Comparison of ENCODE assay signal across 14 mouse cellular contexts in genomic region chr2:178129161-178129560, GRCm38 (mm10). TPM values are rescaled to one million over a fixed set of nuclear protein-coding genes. Genes with fewer than 3 reads are reported as not detected.
A peak's percentile ranks its signal among the peaks of the same experiment; 100 is the strongest.
DNase-seq lines count a peak whose midpoint lies in the region; ATAC-seq lines count a peak whose summit lies in the region.
"Had no signal": no experiment of that assay in that cellular context is flagged by ENCODE, and none has a peak within 500 bp of the region (broad histone marks: within the 10 kb centered on the region; RNA-seq: fewer than 3 reads in every experiment).

No protein-coding gene starts in this region.

- no peak overlapping the region for H3K4me3 ChIP-seq in forebrain, embryonic 16.5 days (replicated peaks; ENCODE audit: low read length)
- no peak overlapping the region for H3K4me3 ChIP-seq in forebrain, embryonic 10.5 days
- H3K4me3 ChIP-seq: heart, embryonic 15.5 days; intestine, embryonic 15.5 days had no signal

- H3K9ac ChIP-seq in forebrain, embryonic 16.5 days (replicated peaks; ENCODE audit: low read depth, low read length) = no peak overlapping the region
- H3K9ac ChIP-seq: heart, embryonic 15.5 days; intestine, embryonic 15.5 days had no signal

- H3K4me1 ChIP-seq in forebrain, embryonic 16.5 days (replicated peaks; ENCODE audit: control insufficient read depth, insufficient read depth, low read length) = no peaks in the 10 kb centered on the region
- no peaks in the 10 kb centered on the region for H3K4me1 ChIP-seq in forebrain, embryonic 10.5 days
- H3K4me1 ChIP-seq: intestine, embryonic 15.5 days had no signal

- H3K4me2 ChIP-seq in forebrain, embryonic 16.5 days (ENCODE audit: low read length) = no peak overlapping the region
- H3K4me2 ChIP-seq: heart, embryonic 15.5 days; intestine, embryonic 15.5 days had no signal

- intact Hi-C loops in left cerebral cortex, postnatal 4 days (cut with DNase I) = no loop called here

- no peaks in the 10 kb centered on the region for H3K36me3 ChIP-seq in forebrain, embryonic 16.5 days (ENCODE audit: control insufficient read depth, insufficient read depth)
- H3K36me3 ChIP-seq in forebrain, embryonic 10.5 days (replicated peaks) = no peaks in the 10 kb centered on the region
- H3K36me3 ChIP-seq: heart, embryonic 15.5 days; intestine, embryonic 15.5 days had no signal

- ATAC-seq in forebrain, embryonic 16.5 days = peak; percentile 43; the same call in 1 of the 2 replicates
- ATAC-seq in megakaryocyte, adult 5-6 weeks (ENCODE audit: poor library complexity, severe bottlenecking) = no peak
- ATAC-seq: intestine, embryonic 15.5 days had no signal

- H3K27ac ChIP-seq in forebrain, embryonic 16.5 days (ENCODE audit: low read length) = no peak overlapping the region; the same call in 1 of the 2 replicates
- no peak overlapping the region for H3K27ac ChIP-seq in forebrain, embryonic 10.5 days
- H3K27ac ChIP-seq: heart, embryonic 15.5 days; intestine, embryonic 15.5 days had no signal

- H3K27me3 ChIP-seq in forebrain, embryonic 16.5 days (replicated peaks; ENCODE audit: control insufficient read depth, insufficient read depth, low read length) = no peaks in the 10 kb centered on the region
- no peaks in the 10 kb centered on the region for H3K27me3 ChIP-seq in forebrain, embryonic 10.5 days (ENCODE audit: poor library complexity, severe bottlenecking)
- H3K27me3 ChIP-seq: heart, embryonic 15.5 days; intestine, embryonic 15.5 days had no signal

- WGBS in forebrain, embryonic 16.5 days = 74% methylated on average over 4 of the region's 4 CpGs
- WGBS in forebrain, embryonic 10.5 days = 89% methylated on average over 4 of the region's 4 CpGs

- no peak for DNase-seq in forebrain, embryonic 10.5 days (ENCODE audit: extremely low spot score, low spot score)
- peak; percentile 2 to 24 for DNase-seq in left cerebral cortex, adult 8-10 months (ENCODE audit: low spot score in 2 of 2)
- no peak for DNase-seq in left cerebral cortex, postnatal 4 days
- DNase-seq in urinary bladder, adult 2 months (ENCODE audit: low spot score) = peak; percentile 10
- DNase-seq in urinary bladder, adult 18-20 months (ENCODE audit: low spot score in 2 of 2) = no peak
- no peak for DNase-seq in gastrocnemius, postnatal 25 days
- DNase-seq: gastrocnemius, postnatal 36 days; kidney, postnatal 14 days had no signal

- H3K9me3 ChIP-seq in forebrain, embryonic 16.5 days (ENCODE audit: control insufficient read depth, low read length) = no peaks in the 10 kb centered on the region
- no peaks in the 10 kb centered on the region for H3K9me3 ChIP-seq in forebrain, embryonic 10.5 days
- H3K9me3 ChIP-seq: heart, embryonic 15.5 days; intestine, embryonic 15.5 days had no signal

RNA-seq across cellular contexts. Expression of gene Phactr3, which starts 10.4 kb away (rescaled TPM):
- 59.8 and 71.8 TPM in 2 replicates for polyA plus RNA-seq in forebrain, embryonic 16.5 days (2015; fragmentation: Nextera tagmentation; extraction: Ambion mirVana)
- 4.2 and 4.9 TPM in 2 replicates for polyA plus RNA-seq in forebrain, embryonic 10.5 days (2016; fragmentation: Nextera tagmentation; extraction: Ambion mirVana)
- 100 to 1,000 TPM; 133 to 145 (median 140) TPM for total RNA-seq in left cerebral cortex, adult 8-10 months (2022)
- 100 to 1,000 TPM; 128 to 133 TPM for total RNA-seq in left cerebral cortex, postnatal 4 days (2021)
- polyA plus RNA-seq in urinary bladder, adult 2 months (2012; rRNA removed) = 0.66 and 1.6 TPM in 2 replicates
- 1.5 TPM in 1 of 2 replicates, not detected in the other for total RNA-seq in megakaryocyte, adult 5-6 weeks (2015)
- total RNA-seq in megakaryocyte, adult 5-6 weeks (2017) = not detected in 2 replicates
- not detected for total RNA-seq in gastrocnemius, postnatal 25 days (2021)
- total RNA-seq: gastrocnemius, postnatal 36 days; MEL had no signal
- polyA plus RNA-seq: C2C12 had no signal

RNA-seq across cellular contexts. Expression of gene Zfp931, which starts 50.9 kb away (rescaled TPM):
- 14.5 and 16.9 TPM in 2 replicates for polyA plus RNA-seq in forebrain, embryonic 16.5 days (2015; fragmentation: Nextera tagmentation; extraction: Ambion mirVana)
- polyA plus RNA-seq in forebrain, embryonic 10.5 days (2016; fragmentation: Nextera tagmentation; extraction: Ambion mirVana) = 18.4 and 19.9 TPM in 2 replicates
- total RNA-seq in left cerebral cortex, adult 8-10 months (2022) = 10 to 100 TPM; 24.2 to 26.1 (median 24.7) TPM
- 10 to 100 TPM; 12.4 to 13.2 TPM for total RNA-seq in left cerebral cortex, postnatal 4 days (2021)
- 13.0 and 13.5 TPM in 2 replicates for polyA plus RNA-seq in urinary bladder, adult 2 months (2012; rRNA removed)
- 8.1 and 20.8 TPM in 2 replicates for total RNA-seq in megakaryocyte, adult 5-6 weeks (2015)
- 11.4 and 14.1 TPM in 2 replicates for total RNA-seq in megakaryocyte, adult 5-6 weeks (2017)
- total RNA-seq in gastrocnemius, postnatal 25 days (2021) = 10 to 100 TPM in 1 of 2 experiments, 1 to 10 TPM in 1; 9.3 to 11.1 TPM
- total RNA-seq: MEL had no signal

Comparison
In these comparisons a context has a peak if more than half of its experiments do, and no peak if none do; other contexts are left out.
1. DNase-seq: peak in left cerebral cortex, adult 8-10 months (2 of 2) and urinary bladder, adult 2 months (single experiment); none in forebrain, embryonic 10.5 days (single experiment), left cerebral cortex, postnatal 4 days (single experiment), urinary bladder, adult 18-20 months (0 of 2) and gastrocnemius, postnatal 25 days (single experiment).
2. RNA of gene Phactr3, which starts 10.4 kb away (total RNA-seq): 133 to 145 TPM in left cerebral cortex, adult 8-10 months and 128 to 133 TPM in left cerebral cortex, postnatal 4 days; not detected in gastrocnemius, postnatal 25 days and 1.5 TPM in megakaryocyte, adult 5-6 weeks; every median in the first group is over 10 times any median in the second.